Mouse (Mus musculus): ENCODE data around the gene Galnt7.

Galnt7 gene

GRCm38 (mm10) chr8:57507556-57508063 lies 145.2 kb downstream of the Galnt7 start:
- intact Hi-C loops (cut with DNase I): loop anchor here (5.0 kb wide), 1 partner anchor 80 kb away; no protein-coding TSS in a partner anchor

DNA sequence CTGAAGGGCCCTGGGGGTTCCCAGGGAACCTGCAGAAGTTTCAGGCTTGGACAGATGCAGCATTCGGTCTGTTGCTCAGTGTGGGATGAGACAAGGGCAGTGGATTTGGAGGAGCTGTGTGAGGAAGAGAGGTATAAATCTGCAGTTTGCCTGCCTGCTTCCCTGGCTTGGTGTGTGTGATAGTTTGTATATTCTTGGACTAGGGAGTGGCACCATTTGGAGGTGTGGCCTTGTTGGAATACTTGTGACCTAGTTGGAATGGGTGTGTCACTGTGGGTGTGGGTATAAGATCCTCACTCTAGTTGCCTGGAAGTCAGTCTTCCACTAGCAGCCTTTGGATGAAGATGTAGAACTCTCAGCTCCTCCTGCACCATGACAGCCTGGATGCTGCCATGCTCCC lies 147.3 kb downstream of the Galnt7 start:
- intact Hi-C loops (cut with DNase I): loop anchor here (5.0 kb wide), 1 partner anchor 78 kb away; no protein-coding TSS in a partner anchor

- intact Hi-C loops (cut with DNase I): no loop called here
Measured at GRCm38 (mm10) chr8:57503641-57504040, 149.2 kb downstream of the Galnt7 start.

DNA sequence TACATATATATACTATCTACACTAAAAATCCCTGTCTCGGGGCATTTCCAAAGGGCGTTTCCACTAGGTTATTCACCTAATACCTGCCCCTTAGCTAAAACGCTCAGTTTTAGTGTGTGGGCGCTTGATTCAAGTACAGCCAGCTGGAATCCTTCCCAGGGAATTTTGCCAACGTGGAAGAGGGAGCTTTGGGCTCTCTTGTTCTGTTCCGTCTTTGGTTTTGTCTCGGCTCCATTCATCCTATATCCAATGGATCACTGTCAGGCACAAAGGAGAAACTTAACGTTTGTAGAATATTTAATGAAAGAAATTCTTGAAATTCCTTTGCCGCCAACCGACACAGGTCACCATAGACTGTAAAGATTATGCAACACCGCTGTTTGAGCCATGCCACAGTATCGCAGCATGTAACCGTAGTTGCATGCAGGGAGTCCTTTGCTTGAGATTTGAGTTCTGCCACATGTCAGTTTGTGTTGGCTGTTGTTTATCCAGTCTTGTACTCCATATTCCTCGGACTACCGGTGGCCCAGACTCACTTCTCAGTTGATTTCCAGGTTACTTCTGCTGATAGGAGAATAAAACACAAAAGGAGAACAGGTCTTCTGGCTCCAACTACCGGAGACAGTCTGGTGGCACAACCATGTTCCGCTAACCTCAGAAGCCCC lies 153.9 kb downstream of the Galnt7 start:
- intact Hi-C loops (cut with DNase I): no loop called here

GRCm38 (mm10) chr8:57498494-57498846 lies 154.4 kb downstream of the Galnt7 start:
- intact Hi-C loops (cut with DNase I): no loop called here

DNA sequence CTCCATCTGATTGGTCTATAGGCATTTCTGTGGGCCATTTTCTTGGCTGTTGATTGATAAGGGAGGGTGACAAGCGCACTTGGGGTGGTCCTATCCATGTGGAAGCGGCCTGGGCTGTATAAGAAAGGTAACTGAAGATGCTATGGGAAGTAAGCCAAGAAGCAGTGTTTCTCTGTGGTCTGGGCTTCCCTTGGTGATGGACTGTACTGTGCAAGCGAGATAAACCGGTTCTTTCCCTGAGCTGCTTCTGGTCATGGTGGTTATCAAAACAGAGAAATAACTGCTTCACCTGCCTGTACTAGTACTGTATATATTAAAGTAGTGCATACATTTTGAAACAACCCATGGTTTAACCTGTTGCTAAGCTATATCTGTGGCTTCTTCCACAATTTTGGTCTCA lies 161.0 kb downstream of the Galnt7 start:
- intact Hi-C loops (cut with DNase I): no loop called here

DNA sequence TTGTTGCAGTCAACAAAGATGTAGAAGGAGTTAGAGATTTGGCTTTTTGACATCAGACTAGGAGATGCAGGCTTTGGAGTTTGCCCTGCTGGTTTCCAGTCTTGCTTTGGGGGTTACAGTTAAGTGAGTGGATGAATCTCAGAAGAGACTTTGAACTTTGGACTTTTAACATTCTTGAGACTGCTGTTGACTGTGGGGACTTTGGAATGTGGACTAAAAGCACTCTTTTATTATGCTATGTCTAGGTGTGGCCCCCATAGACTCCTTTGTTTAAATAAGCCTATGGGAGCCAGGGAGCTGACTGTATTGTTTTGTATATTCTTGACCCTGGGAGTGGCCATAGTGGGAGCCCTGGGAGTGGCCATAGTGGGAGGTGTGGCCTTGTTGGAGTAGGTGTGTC lies 162.9 kb downstream of the Galnt7 start:
- intact Hi-C loops (cut with DNase I): loop anchor here (5.0 kb wide), 1 partner anchor 58 kb away; no protein-coding TSS in a partner anchor

GRCm38 (mm10) chr8:57489366-57489765 lies 163.5 kb downstream of the Galnt7 start:
- intact Hi-C loops (cut with DNase I): loop anchor here (5.0 kb wide), 1 partner anchor 57 kb away; no protein-coding TSS in a partner anchor

- intact Hi-C loops (cut with DNase I): loop anchor here (5.0 kb wide), 1 partner anchor 56 kb away; no protein-coding TSS in a partner anchor
Measured at GRCm38 (mm10) chr8:57488312-57488765, 164.5 kb downstream of the Galnt7 start.

DNA sequence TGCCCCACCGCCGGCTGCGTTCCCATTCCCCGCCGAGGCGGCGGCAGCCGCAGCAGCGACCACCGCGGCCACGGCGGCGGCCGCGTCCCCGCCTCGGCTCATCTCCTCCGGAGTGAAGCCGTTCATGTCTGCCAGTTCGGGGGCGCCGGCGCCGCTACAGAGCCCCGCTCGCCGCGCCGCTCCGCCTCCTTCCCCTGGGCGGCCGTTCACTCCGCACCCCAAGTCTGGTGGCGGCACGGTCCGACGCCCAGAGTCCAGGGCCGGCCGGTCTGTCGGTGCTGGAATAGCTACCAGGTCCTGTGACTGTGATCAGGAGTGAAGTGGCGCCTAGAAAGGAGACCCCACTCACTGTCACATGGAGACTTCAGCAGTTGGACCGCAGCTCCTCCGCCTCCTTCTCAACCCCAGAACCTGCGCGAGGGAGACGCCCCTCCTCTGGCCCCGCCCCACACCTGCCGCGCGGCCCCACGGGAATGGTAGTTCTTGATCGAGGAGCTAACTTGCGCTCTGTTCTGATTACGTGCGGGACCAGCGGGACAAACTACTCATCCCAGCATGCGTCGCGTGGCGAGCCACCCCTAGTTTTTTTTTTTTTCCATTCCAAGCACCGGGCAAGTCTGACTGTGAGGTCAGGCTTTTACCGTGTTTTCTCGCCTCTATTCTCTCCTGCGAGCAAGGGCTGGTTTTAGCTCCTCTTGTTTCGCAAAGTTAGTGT lies 165.2 kb downstream of the Galnt7 start, which contains the start of gene Sap30:
Gene Sap30, minus strand, starts transcription at position 420 of the 715 bp plus-strand sequence.
- intact Hi-C loops (cut with DNase I): loop anchor here (5.0 kb wide), 1 partner anchor 55 kb away; no protein-coding TSS in a partner anchor

GRCm38 (mm10) chr8:57486491-57487440 lies 166.1 kb downstream of the Galnt7 start:
- intact Hi-C loops (cut with DNase I): loop anchor here (5.0 kb wide), 1 partner anchor 54 kb away; no protein-coding TSS in a partner anchor

DNA sequence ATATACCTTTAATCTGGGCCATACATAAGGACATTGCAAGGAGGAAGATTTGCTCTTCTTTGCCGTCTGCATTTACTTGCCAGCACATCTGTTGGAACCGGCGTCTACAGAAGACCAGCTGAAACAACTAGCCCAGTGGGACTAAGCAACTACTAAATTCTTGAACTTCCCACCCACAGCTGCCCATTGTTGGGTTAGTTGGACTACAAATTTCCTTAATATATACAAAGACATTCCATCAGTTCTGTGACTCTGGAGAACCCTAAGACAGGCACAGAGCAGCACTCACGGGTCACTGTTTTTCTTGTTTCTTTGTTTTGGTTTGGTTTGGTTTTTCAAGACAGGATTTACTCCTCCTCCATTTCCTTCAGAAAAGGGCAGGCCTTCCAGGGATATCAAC lies 172.2 kb downstream of the Galnt7 start:
- intact Hi-C loops (cut with DNase I): no loop called here

DNA sequence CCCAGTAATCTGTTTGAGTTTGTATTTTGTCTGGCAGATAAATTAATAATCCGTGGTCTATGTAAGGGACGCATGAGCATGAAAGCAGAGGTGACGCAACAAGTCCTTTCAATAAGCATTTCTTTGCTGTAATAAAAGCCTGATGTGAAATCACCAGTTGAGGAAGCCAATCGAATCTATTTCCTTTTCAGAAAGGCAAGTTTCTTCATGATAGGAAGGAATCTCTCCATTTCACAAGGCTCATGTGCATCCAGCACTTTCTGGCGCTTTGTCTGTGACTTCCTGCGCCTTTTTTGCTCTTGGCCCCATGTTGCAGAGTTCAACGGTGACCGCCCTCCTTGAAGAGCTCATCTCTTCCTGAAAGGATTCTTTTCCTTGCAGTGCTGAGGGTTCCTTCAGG lies 173.1 kb downstream of the Galnt7 start:
- intact Hi-C loops (cut with DNase I): no loop called here

- intact Hi-C loops (cut with DNase I): no loop called here
Measured at GRCm38 (mm10) chr8:57478406-57478805, 174.4 kb downstream of the Galnt7 start.
